Mouse (Mus musculus): ENCODE results near the gene Pou3f1. TPM values are rescaled to one million over a fixed set of nuclear protein-coding genes. Genes with fewer than 3 reads are reported as not detected.
"Not testable (repeated sequence)": the region's sequence is repeated elsewhere in the genome, so short reads cannot be mapped to it uniquely, and the experiment has no call there.

Pou3f1 gene
- polyA plus RNA-seq, 1 experiment: 13.8 TPM

- H3K4me1 ChIP-seq (ENCODE audit: control insufficient read depth, insufficient read depth, low read length): no peaks in the 10 kb centered on the region
- H3K27ac ChIP-seq (ENCODE audit: insufficient read depth, low read length): no peak overlapping the region
- TF ChIP-seq POLR2A (IDR thresholded peaks at IDR 0.05; ENCODE audit: extremely low read depth, insufficient read depth, low read length) (no peak), CTCF (IDR thresholded peaks at IDR 0.05; ENCODE audit: extremely low read depth, insufficient read depth, low read length) (no peak)
- H3K4me3 ChIP-seq (ENCODE audit: insufficient read depth, low read length): no peak overlapping the region
Observed at GRCm38 (mm10) chr4:124705661-124706269, 49.2 kb downstream of the Pou3f1 start.

- not testable (repeated sequence) for H3K27ac ChIP-seq (ENCODE audit: insufficient read depth, low read length); H3K4me3 ChIP-seq (ENCODE audit: insufficient read depth, low read length)
Observed at GRCm38 (mm10) chr4:124707381-124708199, 51.0 kb downstream of the Pou3f1 start.

GRCm38 (mm10) chr4:124708200-124708517 is 51.6 kb downstream of the Pou3f1 start:
- not testable (repeated sequence) for H3K4me1 ChIP-seq (ENCODE audit: control insufficient read depth, insufficient read depth, low read length); H3K27ac ChIP-seq (ENCODE audit: insufficient read depth, low read length)
- H3K4me3 ChIP-seq (ENCODE audit: insufficient read depth, low read length): peak overlapping the region; percentile 19; the same call in 1 of the 2 replicates

More at GRCm38 (mm10) chr4:124707381-124708199, 51.0 kb downstream of the Pou3f1 start:
- H3K4me1 ChIP-seq (ENCODE audit: control insufficient read depth, insufficient read depth, low read length): not testable (repeated sequence)

GRCm38 (mm10) chr4:124708518-124709477 is 52.2 kb downstream of the Pou3f1 start:
- no peak for TF ChIP-seq CTCF (IDR thresholded peaks at IDR 0.05; ENCODE audit: extremely low read depth, insufficient read depth, low read length)
- TF ChIP-seq POLR2A (IDR thresholded peaks at IDR 0.05; ENCODE audit: extremely low read depth, insufficient read depth, low read length): 0 out of 2 replicates have a peak, but pooled peaks have one; percentile 25
- H3K4me1 ChIP-seq (ENCODE audit: control insufficient read depth, insufficient read depth, low read length): no peaks in the 10 kb centered on the region
- peak overlapping the region; percentile 19 for H3K4me3 ChIP-seq (ENCODE audit: insufficient read depth, low read length)
- H3K27ac ChIP-seq (ENCODE audit: insufficient read depth, low read length): no peak overlapping the region

- TF ChIP-seq POLR2A (IDR thresholded peaks at IDR 0.05; ENCODE audit: extremely low read depth, insufficient read depth, low read length) (no peak), CTCF (IDR thresholded peaks at IDR 0.05; ENCODE audit: extremely low read depth, insufficient read depth, low read length) (no peak)
- Histone ChIP-seq H3K4me3 (ENCODE audit: insufficient read depth, low read length) (no peak overlapping the region), H3K27ac (ENCODE audit: insufficient read depth, low read length) (no peak overlapping the region), H3K4me1 (ENCODE audit: control insufficient read depth, insufficient read depth, low read length) (no peaks in the 10 kb centered on the region)
Observed at GRCm38 (mm10) chr4:124709961-124710446, 53.4 kb downstream of the Pou3f1 start.

Other genes with a start within 250 kb of the Pou3f1 start
- 0.25 and 0.44 TPM in 2 replicates for gene 3100002H09Rik, start 46.0 kb upstream of the Pou3f1 start, polyA plus RNA-seq (2012; rRNA removed)
- gene Utp11, start 36.8 kb downstream of the Pou3f1 start, polyA plus RNA-seq (2012; rRNA removed): 18.6 and 19.3 TPM in 2 replicates
- 1.8 and 2.4 TPM in 2 replicates for gene Fhl3, start 43.9 kb downstream of the Pou3f1 start, polyA plus RNA-seq (2012; rRNA removed)
- gene Sf3a3, start 58.0 kb downstream of the Pou3f1 start, polyA plus RNA-seq (2012; rRNA removed): 33.9 and 35.4 TPM in 2 replicates
- 73.6 and 78.2 TPM in 2 replicates for gene Inpp5b, start 85.0 kb downstream of the Pou3f1 start, polyA plus RNA-seq (2012; rRNA removed)
- 13.2 and 14.5 TPM in 2 replicates for gene Mtf1, start 145.3 kb downstream of the Pou3f1 start, polyA plus RNA-seq (2012; rRNA removed)
- gene Yrdc, start 193.9 kb downstream of the Pou3f1 start, polyA plus RNA-seq (2012; rRNA removed): 41.5 and 42.0 TPM in 2 replicates
- gene 1110065P20Rik, start 194.4 kb downstream of the Pou3f1 start, polyA plus RNA-seq (2012; rRNA removed): 95.8 and 103 TPM in 2 replicates
- gene Maneal, start 205.4 kb downstream of the Pou3f1 start, polyA plus RNA-seq (2012; rRNA removed): 52.7 and 53.7 TPM in 2 replicates
- gene Epha10, start 224.1 kb downstream of the Pou3f1 start, polyA plus RNA-seq (2012; rRNA removed): 56.6 and 58.0 TPM in 2 replicates